Mouse (Mus musculus): ENCODE measurements around the gene Slc38a4. TPM values are rescaled to one million over a fixed set of nuclear protein-coding genes. Genes with fewer than 3 reads are reported as not detected.

The Slc38a4 gene
- total and polyA plus RNA-seq, 2 experiments from 2014 or later, result 3.9 to 4.5 TPM

GRCm38 (mm10) chr15:96968741-96969140 lies 87.0 kb downstream of the Slc38a4 start:
- DNase-seq (ENCODE audit: low spot score) (peak; percentile 6), ATAC-seq (ENCODE audit: low FRiP score) (no peak)
- 88% methylated on average over 11 of the region's 11 CpGs for WGBS
- Histone ChIP-seq H3K4me3 (ENCODE audit: low read depth, low read length) (no peak overlapping the region), H3K9me3 (ENCODE audit: low read length) (no peaks in the 10 kb centered on the region), H3K9ac (replicated peaks; ENCODE audit: low read length, poor library complexity, severe bottlenecking) (no peak overlapping the region), H3K4me1 (ENCODE audit: insufficient read depth, low read length) (no peaks in the 10 kb centered on the region), H3K27ac (ENCODE audit: low read depth, low read length) (no peak overlapping the region), H3K4me2 (ENCODE audit: low read depth, low read length, poor library complexity, severe bottlenecking) (no peak overlapping the region), H3K27me3 (ENCODE audit: insufficient read depth, low read length) (no peaks in the 10 kb centered on the region), H3K36me3 (ENCODE audit: insufficient read depth, low read length) (no peaks in the 10 kb centered on the region)
- no peak for TF ChIP-seq CTCF (IDR thresholded peaks at IDR 0.05)

- H3K4me3 ChIP-seq (ENCODE audit: low read depth, low read length), result no peak overlapping the region
- no peak for ATAC-seq (ENCODE audit: low FRiP score)
- TF ChIP-seq CTCF (IDR thresholded peaks at IDR 0.05), result no peak
- DNase-seq (ENCODE audit: low spot score), result no peak
- H3K4me1 ChIP-seq (ENCODE audit: insufficient read depth, low read length), result no peaks in the 10 kb centered on the region
- H3K9me3 ChIP-seq (ENCODE audit: low read length), result no peaks in the 10 kb centered on the region
- H3K9ac ChIP-seq (replicated peaks; ENCODE audit: low read length, poor library complexity, severe bottlenecking), result no peak overlapping the region
- no peaks in the 10 kb centered on the region for H3K36me3 ChIP-seq (ENCODE audit: insufficient read depth, low read length)
- no peak overlapping the region for H3K4me2 ChIP-seq (ENCODE audit: low read depth, low read length, poor library complexity, severe bottlenecking)
- no peak overlapping the region for H3K27ac ChIP-seq (ENCODE audit: low read depth, low read length)
- no peaks in the 10 kb centered on the region for H3K27me3 ChIP-seq (ENCODE audit: insufficient read depth, low read length)
- WGBS, result 86% methylated on average over 3 of the region's 3 CpGs
Measured at GRCm38 (mm10) chr15:96966326-96966725, 89.4 kb downstream of the Slc38a4 start.

- no peak for TF ChIP-seq CTCF (IDR thresholded peaks at IDR 0.05)
Measured at GRCm38 (mm10) chr15:96963735-96964134, 92.0 kb downstream of the Slc38a4 start.

GRCm38 (mm10) chr15:96963318-96963717 lies 92.4 kb downstream of the Slc38a4 start:
- H3K9ac ChIP-seq (replicated peaks; ENCODE audit: low read length, poor library complexity, severe bottlenecking), result no peak overlapping the region
- no peak for TF ChIP-seq CTCF (IDR thresholded peaks at IDR 0.05)
- no peaks in the 10 kb centered on the region for H3K4me1 ChIP-seq (ENCODE audit: insufficient read depth, low read length)
- H3K9me3 ChIP-seq (ENCODE audit: low read length), result no peaks in the 10 kb centered on the region
- no peak for ATAC-seq (ENCODE audit: low FRiP score)
- no peak overlapping the region for H3K4me3 ChIP-seq (ENCODE audit: low read depth, low read length)
- no peak for DNase-seq (ENCODE audit: low spot score)
- H3K36me3 ChIP-seq (ENCODE audit: insufficient read depth, low read length), result no peaks in the 10 kb centered on the region
- H3K27me3 ChIP-seq (ENCODE audit: insufficient read depth, low read length), result no peaks in the 10 kb centered on the region
- WGBS, result 51% methylated on average over 8 of the region's 8 CpGs
- peak overlapping the region; percentile 22 for H3K4me2 ChIP-seq (ENCODE audit: low read depth, low read length, poor library complexity, severe bottlenecking)
- no peak overlapping the region for H3K27ac ChIP-seq (ENCODE audit: low read depth, low read length)

More at GRCm38 (mm10) chr15:96963735-96964134, 92.0 kb downstream of the Slc38a4 start:
- Histone ChIP-seq H3K4me3 (ENCODE audit: low read depth, low read length) (no peak overlapping the region), H3K9ac (replicated peaks; ENCODE audit: low read length, poor library complexity, severe bottlenecking) (no peak overlapping the region), H3K27ac (ENCODE audit: low read depth, low read length) (no peak overlapping the region), H3K36me3 (ENCODE audit: insufficient read depth, low read length) (no peaks in the 10 kb centered on the region), H3K4me1 (ENCODE audit: insufficient read depth, low read length) (no peaks in the 10 kb centered on the region), H3K4me2 (ENCODE audit: low read depth, low read length, poor library complexity, severe bottlenecking) (peak overlapping the region; percentile 22), H3K9me3 (ENCODE audit: low read length) (no peaks in the 10 kb centered on the region), H3K27me3 (ENCODE audit: insufficient read depth, low read length) (no peaks in the 10 kb centered on the region)
- WGBS, result 33% methylated on average over 10 of the region's 10 CpGs
- DNase-seq (ENCODE audit: low spot score) (peak; percentile 5), ATAC-seq (ENCODE audit: low FRiP score) (no peak)

GRCm38 (mm10) chr15:96960343-96960742 lies 95.4 kb downstream of the Slc38a4 start:
- no peak for ATAC-seq (ENCODE audit: low FRiP score)

GRCm38 (mm10) chr15:96959247-96959646 lies 96.5 kb downstream of the Slc38a4 start:
- ATAC-seq (ENCODE audit: low FRiP score), result no peak
- TF ChIP-seq CTCF (IDR thresholded peaks at IDR 0.05), result no peak

More at GRCm38 (mm10) chr15:96960343-96960742, 95.4 kb downstream of the Slc38a4 start:
- Histone ChIP-seq H3K9ac (replicated peaks; ENCODE audit: low read length, poor library complexity, severe bottlenecking) (no peak overlapping the region), H3K27ac (ENCODE audit: low read depth, low read length) (no peak overlapping the region), H3K9me3 (ENCODE audit: low read length) (no peaks in the 10 kb centered on the region), H3K4me1 (ENCODE audit: insufficient read depth, low read length) (no peaks in the 10 kb centered on the region), H3K4me2 (ENCODE audit: low read depth, low read length, poor library complexity, severe bottlenecking) (no peak overlapping the region), H3K27me3 (ENCODE audit: insufficient read depth, low read length) (no peaks in the 10 kb centered on the region), H3K36me3 (ENCODE audit: insufficient read depth, low read length) (no peaks in the 10 kb centered on the region), H3K4me3 (ENCODE audit: low read depth, low read length) (no peak overlapping the region)
- DNase-seq (ENCODE audit: low spot score), result no peak
- 95% methylated on average over 11 of the region's 11 CpGs for WGBS
- TF ChIP-seq CTCF (IDR thresholded peaks at IDR 0.05), result no peak

More at GRCm38 (mm10) chr15:96959247-96959646, 96.5 kb downstream of the Slc38a4 start:
- no peak for DNase-seq (ENCODE audit: low spot score)
- 51% methylated on average over 2 of the region's 2 CpGs for WGBS
- no peaks in the 10 kb centered on the region for H3K36me3 ChIP-seq (ENCODE audit: insufficient read depth, low read length)
- no peaks in the 10 kb centered on the region for H3K27me3 ChIP-seq (ENCODE audit: insufficient read depth, low read length)
- H3K4me3 ChIP-seq (ENCODE audit: low read depth, low read length), result no peak overlapping the region
- H3K9ac ChIP-seq (replicated peaks; ENCODE audit: low read length, poor library complexity, severe bottlenecking), result no peak overlapping the region
- no peak overlapping the region for H3K27ac ChIP-seq (ENCODE audit: low read depth, low read length)
- no peaks in the 10 kb centered on the region for H3K9me3 ChIP-seq (ENCODE audit: low read length)
- H3K4me1 ChIP-seq (ENCODE audit: insufficient read depth, low read length), result no peaks in the 10 kb centered on the region
- H3K4me2 ChIP-seq (ENCODE audit: low read depth, low read length, poor library complexity, severe bottlenecking), result no peak overlapping the region
